Mouse (Mus musculus): ENCODE measurements at regions not wholly inside any gene's neighbourhood (a gene's known extent, or its start where the extent isn't known, plus 50 kb on each side); places are given as distances from the start of the nearest gene placed in this dataset.
"Not testable (repeated sequence)": the region's sequence is repeated elsewhere in the genome, so short reads cannot be mapped to it uniquely, and the experiment has no call there.

DNA sequence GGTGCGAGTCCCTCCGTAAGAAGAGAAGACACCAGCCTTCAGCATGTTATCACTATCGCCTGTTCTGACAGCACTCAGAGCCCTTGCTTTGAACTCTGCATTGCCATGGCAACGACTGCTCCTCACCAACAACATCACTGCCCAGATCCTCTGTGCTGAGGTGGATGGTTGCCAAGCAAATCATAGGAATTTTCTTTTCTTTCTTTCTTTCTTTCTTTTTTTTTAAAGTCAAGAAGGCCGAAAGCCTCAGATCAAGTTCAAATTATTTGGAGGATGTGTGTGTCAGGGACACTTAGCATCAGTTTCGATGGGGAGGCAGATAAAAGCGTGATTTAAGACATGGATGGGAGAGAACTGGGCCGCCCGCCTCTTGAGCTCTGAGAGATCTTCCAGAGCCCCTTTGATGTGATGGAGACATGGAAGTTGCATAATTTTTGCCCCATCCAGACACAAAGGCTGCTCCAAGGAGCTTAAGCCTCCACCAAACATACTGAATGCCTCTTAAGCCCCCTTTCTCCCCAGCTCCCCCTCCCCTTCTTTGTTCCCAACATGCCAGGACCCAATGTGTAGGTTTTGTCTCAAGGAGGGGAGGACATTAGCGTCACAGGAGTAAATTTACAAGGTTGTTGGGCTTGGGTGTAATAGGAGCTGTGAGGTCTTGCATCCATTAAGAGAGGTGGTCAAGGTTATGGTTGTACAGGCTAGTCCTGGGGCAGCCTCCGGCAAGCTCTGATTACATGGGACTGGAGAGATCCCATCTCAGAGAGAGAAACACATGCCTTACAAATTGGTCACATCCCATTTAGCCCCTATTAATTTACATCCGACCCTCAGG lies 167.4 kb upstream of the Npvf start:
- DNase-seq (ENCODE audit: low read depth, low spot score): no peak

DNA sequence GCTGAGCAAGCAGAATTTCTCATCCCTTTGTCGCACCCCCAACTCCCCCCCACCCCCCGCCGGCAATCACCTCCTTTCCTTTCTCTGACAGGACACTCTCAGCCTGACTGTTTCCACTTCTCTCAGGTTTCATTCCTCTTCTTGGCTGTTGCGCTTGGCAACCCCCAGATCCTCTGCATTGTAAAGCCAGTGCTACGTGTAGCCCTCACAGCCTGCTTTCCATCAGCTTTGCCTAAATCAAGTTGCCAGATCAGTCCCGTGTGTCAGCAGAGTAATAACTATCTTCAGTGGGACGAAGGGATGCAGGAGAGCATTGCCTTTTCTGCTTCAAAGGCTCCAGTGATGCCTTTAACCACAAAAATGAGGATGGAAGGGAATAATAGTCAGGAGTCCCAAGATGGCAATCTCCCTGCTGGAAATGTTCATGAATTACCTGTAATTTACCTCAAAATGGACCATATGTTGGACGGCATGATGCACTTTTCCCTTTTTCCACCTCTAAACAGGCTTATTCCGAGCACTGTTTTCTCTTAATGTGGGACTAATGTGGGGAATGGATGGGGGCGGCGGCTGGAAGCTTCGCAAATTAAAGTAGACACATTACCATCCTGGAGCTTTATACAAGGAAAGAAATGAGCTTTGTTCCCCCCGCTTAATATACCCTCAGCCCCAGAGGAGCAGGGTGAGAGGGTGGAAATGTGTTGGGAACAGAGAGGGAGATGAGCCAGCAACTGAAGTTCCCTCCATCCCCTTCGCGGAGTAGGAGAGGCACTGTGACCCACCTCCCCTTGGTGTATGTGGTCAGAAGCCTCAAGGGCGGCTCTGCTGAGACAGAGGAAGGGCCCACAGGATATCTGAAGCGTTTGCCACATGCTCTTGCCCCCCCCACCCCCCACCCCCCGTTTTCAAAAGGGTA lies 168.3 kb upstream of the Npvf start:
- DNase-seq (ENCODE audit: low read depth, low spot score): no peak

DNA sequence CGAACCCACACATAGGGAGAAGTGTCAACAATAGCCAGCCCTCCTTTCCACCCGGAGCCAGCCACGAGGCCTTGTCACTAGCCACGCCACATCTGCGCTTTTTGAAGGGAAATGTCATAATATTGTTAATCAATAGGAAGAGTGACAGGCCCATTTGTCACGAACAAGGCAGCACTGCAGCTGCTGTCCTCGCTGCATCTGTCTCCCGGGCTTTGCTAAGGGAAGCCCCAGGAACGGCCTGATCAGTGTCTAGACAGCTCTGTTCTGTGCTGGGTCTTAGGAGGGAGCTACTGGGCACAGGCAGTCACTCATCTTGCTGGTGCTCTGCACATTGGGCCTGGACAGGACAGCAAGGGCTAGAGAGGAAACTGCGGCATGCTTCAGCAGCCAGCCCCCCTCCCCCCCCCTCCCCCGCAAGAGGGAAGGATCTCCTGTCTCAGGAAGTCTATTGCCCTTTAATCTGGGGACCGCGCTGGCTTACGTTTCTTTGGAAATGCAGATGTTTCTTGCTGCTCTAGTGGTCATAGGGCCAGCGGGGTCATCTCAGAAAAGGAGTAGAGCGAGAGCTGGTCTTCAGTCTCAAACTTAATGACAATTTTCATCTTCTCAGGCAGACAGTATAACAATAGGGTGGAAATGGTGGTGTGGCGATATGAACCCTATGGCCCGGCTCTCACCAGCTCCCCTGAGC lies 169.1 kb upstream of the Npvf start:
- DNase-seq (ENCODE audit: low read depth, low spot score): peak; percentile 22

DNA sequence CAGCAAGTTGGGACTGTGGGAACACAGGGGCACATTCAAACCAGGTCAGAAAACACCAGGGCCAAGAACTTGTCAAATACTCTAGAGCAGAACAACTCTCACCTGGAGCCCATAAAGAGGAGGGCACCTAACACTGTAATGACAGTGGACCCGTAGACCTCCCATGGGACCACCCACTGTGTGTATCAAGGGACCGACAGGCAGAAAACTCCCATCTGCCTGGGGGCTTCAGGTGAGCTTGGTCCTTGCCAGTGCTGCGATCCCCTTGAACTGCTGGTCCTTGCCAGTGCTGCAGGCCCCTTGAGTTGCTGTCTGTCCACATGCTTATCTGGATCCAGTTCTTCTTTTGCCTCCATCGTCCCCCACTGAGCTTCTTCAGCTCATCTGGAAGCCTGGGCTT lies 170.2 kb upstream of the Npvf start:
- no peak for DNase-seq (ENCODE audit: low read depth, low spot score)

DNA sequence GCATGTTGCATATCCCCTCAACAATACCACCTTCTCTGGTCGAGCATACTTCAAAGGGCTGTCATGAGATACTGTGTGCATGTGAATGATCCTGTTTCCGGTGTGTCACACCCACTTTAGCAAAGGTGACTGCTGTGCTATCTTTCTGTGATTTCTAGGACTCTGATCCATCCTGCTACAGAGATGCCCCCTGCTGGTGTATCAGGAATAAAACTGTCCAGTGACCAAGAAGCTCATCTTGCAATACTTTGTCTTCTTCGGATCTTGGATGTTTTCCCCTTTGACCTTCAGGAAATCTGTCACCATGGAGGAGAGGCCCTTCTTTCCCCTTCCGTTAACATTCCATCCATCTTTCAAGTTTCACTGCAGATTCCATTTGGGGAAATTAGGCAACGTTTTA lies 177.5 kb upstream of the Npvf start:
- DNase-seq (ENCODE audit: low read depth, low spot score): no peak

DNA sequence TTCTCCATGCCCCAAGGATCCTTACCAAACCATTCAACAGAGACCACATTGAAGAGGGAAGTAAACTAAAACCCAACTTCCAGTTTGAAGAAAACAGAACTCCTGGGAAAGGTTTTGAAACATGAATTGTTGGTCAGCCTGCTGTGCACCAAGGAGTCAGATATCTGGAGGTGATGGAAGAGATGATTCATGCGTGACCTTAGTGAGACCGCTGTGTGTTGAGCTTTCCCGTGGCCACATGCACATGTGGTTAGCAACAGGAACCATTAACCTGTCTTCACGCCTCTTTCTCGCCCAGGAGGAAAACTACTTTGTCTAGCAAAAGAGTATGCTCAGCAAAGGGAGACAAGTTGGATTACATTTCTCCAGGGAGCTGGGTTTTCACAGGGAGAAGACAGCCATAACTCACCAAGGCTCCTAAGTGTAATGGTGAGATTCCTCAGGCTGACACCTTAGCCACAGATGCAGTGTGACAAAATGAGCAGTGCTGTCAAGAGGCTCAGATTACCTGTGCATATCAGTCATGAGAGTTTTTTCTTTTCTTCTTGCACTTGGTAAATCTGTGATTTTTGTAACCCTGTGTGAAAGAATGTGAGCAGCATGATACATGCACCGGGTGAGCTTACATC lies 181.9 kb upstream of the Npvf start:
- no peak for DNase-seq (ENCODE audit: low read depth, low spot score)

DNA sequence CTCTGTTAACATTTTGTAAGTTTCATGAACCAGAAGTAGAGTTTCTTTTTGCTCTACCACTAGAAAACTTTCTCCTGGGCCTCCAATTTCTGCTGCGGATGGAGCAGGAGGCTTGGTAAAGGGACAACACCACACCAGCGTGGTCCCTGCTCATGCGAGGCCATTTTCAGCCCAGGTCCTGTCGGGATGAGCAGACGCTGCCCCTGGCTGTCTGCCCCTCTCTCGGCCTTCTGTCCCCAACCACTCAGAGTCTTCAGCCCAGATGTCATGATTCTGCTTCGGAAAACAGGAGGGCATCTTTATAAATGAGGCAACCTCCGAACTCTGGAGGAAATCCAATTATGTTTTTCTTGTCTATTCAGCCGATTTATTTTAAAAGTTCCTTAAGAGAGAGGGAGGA lies 186.6 kb upstream of the Npvf start:
- no peak for DNase-seq (ENCODE audit: low read depth, low spot score)

DNA sequence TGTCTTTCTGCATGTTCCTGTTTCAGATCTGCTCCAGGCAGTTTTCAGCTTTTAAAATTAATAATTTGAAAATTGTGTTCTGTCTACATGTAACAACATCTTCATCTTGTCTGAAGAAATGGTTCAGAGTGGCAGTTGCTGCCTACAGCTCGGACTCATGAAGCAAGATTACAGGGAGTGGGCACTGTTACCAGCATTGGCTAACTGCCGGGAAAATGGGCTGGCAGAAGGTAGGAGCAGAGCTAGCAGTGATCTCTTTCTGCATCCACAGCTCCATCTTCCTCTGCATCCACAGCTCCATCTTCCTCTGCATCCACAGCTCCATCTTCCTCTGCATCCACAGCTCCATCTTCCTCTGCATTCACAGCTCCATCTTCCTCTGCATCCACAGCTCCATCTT lies 191.0 kb upstream of the Npvf start:
- not testable (repeated sequence) for DNase-seq (ENCODE audit: low read depth, low spot score)

DNA sequence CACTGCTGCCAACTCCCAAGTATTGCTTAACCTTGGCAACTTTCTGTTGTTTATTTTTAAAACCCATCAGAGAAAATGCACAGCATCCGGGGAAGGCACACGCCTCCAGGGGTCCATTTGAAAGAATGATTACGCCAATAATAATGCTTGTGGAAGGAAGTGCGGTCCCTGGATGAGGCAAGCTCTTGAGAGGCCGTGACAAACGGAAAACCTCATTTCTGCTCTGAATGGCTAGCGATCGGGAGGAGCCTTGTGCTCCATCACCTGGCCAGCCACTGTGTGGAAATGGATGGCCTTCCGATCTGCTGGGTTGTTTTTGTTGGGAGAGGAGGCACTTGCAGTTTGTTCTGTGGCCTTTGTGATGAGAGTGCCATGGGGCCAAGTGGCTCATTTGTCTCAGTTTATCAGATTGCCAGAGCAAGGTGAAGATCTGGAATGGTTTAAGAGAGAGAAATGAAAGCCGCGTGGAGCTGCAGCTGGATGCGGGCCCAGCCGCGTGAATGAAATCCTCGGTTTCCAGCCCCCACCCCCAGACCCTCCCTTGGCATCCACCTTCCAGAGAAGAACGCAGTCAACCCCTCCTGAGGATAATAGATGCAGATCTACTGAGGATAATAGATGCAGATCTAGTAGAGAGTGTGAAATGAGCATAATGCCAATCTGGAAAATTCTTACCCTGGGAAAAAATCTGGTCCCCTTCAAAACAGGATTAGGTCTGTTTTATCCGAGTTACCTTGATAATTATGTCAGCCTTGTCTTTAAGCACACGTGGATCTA lies 192.7 kb upstream of the Npvf start:
- no peak for DNase-seq (ENCODE audit: low read depth, low spot score)

DNA sequence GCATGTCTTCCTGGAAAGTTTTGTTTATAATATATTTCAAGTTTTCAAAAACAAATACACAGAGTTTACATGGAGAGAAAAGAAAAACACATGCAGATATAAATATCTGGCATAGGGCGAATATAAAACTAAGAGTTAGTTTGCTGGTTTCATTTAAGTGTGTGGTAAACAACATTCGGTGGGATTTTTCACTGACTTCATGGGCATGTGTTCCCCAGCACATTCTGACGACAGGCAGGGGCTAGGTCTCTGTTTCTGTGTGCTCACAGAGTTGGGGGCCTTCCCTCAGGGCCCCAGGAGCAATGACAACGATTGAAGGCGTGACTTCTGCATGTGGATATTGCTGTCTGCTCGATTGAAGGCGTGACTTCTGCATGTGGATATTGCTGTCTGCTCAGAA lies 193.3 kb upstream of the Npvf start:
- DNase-seq (ENCODE audit: low read depth, low spot score): no peak

DNA sequence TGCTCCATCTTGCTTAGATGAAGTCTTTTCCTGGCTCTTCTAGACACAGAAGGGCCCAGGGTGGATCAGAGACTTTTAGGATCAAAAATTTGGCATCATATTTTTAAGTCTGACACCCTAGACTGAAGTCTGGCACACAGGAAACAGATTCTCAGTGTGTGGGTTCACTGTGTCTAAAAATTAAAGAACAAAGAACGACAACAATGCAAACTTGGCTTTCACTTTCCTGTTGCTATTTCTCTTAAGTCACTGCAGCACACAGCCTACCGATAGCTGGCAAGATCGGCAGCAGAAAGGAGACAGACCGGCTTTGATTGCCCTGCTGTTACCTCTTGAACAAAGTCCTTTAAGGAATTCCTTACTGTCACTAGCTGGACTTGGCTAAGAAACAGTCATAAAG lies 204.9 kb upstream of the Npvf start:
- DNase-seq (ENCODE audit: low read depth, low spot score): peak; percentile 39

DNA sequence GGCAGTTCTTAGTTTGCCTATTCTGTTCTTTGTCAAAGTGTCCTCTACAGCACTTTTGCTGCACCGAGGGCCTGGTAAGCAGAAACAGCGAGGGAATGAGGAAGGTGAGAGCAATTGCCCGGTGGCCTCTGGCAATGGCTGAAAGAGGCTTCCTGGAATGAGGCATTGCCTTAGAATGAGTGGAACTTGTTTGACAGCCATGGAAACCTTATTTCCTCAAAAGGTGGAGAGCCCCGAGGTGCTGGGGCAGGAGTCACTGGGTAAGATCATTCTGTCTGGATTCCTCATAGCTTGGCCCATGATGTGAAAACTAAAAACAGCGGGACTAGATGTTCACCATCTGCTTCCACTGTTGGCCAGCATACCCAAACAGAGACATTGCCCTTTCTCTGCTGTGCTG lies 223.8 kb upstream of the Npvf start:
- DNase-seq (ENCODE audit: low read depth, low spot score): no peak

DNA sequence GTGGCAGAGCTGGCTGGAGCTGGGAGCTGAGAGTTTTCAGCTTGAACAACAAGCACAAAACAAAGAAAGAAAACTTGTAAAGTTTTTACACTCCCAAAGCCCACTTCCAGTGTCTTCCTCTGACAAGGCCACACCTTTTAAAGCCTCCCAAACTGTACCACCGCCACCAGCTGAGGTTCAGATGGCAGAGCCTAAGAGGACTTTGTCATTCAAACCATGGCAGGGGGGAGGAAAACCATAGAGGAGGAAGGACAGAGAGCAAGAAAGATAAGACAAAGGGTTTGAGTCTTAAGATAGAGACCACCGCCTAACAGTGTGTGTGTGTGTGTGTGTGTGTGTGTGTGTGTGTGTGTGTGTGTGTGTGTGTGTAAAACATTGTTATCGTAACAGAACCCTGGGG lies 228.1 kb upstream of the Npvf start:
- no peak for DNase-seq (ENCODE audit: low read depth, low spot score)

DNA sequence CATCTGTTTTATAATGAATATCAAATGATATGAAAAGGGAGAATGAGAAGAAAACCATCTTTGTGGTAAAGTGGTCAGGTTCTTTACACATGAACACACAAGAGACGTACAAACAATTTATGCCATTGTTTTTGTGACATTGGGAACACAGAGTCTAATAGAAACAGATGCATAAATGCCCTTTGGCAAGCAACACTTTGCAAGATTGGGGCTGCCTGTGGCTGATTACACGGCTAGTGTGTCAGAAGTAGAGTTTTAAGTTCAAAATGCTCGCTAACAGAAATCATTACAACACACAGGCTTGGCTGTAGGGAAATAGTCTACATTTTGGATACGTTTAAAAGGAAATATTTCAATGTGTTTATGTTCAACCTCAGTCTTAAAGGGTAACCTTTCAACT lies 228.5 kb upstream of the Npvf start:
- DNase-seq (ENCODE audit: low read depth, low spot score): no peak

DNA sequence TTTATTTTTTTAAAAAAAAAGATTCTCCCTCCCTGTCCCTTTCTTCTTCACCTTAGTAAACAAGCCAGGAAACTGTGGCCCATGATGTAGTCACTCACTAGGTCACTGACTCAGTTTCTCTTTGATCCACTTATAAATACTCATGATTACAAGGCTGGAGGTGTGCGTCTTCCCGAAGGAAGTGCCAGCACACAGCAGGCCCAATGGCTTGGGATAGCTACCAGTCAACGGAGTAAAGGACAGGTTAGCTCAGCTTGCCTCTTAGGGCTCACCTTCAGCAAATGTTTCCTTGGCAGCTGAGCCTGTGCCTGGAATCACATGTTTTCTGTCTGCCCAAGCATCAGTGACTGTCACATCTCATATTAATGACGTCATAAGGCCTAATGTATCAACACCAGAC lies 230.8 kb upstream of the Npvf start:
- no peak for DNase-seq (ENCODE audit: low read depth, low spot score)

DNA sequence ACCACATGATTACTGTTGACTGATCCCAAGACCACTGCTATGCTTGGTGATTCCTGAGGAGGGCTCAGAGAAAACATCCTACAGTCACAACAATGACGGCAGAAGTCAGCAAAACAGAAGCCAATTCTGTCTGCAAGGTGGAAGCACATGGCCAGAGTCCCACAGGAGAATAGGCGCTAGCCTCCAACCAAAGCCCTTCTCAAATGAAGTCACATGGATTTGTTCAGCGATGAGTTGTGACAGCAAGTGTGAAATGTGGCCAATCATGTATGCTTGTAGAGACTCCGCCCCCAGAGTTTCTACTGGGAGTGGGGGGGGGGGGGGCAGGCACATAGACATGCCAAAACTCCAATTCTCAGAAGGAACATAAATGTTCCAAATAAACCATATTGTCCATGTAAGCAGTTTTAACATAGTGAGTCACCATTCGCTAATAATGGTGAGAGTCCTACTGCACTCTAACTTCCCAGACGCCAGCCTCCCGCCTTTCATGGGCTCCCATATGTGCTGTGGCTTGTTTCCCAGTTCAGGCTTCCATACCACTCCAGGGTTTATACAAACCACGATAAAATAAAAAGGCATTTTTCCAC lies 231.6 kb upstream of the Npvf start:
- no peak for DNase-seq (ENCODE audit: low read depth, low spot score)

DNA sequence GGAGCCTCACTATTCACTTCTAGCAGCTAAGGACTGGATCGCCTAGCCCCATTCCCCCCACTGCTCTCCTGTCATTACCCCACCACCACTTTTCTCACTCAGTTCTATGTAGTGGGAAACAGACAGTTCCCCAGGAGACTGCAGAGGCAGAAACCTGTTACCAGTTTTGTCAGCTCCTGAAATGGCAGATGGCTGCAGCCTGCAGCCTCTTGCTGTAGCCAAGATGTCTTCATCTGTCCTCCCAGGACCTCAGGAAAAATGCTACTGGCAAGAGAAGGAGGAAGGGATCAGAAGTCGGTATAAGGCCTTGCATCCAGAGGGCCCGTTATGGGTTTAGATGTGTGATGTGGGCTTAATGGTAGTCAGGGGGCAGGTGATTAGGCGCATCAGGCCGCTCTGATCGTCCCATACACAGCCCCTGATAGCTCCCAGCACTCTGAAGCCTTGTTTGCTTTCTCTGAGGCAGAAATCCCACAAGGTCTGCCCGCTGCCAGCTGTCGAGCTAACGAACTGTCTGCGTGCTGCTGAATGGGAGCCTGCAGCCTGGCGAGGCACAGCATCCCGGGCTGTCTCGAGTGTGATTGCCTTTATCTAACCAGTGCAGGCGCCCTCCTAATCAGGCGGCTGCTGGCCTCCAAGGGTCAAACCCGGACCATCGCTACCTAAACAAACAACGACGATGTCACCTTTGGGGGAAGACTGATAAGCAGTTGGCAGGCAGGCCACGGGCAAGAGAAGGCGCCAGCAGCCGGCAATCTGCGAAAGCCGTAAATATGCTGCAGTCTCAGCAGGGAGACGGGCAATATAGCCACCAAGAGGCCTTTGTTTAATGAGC lies 236.3 kb upstream of the Npvf start:
- DNase-seq (ENCODE audit: low read depth, low spot score): no peak

DNA sequence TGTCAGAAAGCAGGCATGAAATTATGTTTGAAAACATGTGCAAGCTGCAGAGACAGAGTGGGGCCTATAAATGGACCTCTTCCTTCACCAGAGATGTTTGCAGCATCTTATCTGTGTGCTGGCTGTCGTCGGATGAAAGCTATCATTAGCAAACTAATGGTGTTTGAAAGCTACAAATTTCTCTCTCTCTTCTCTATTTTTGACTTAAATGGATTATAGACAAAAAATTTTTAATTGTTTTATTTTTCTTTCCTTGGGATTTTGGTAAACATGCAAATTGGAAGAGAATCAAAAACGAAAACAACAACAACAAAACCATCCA lies 236.9 kb upstream of the Npvf start:
- DNase-seq (ENCODE audit: low read depth, low spot score): no peak

DNA sequence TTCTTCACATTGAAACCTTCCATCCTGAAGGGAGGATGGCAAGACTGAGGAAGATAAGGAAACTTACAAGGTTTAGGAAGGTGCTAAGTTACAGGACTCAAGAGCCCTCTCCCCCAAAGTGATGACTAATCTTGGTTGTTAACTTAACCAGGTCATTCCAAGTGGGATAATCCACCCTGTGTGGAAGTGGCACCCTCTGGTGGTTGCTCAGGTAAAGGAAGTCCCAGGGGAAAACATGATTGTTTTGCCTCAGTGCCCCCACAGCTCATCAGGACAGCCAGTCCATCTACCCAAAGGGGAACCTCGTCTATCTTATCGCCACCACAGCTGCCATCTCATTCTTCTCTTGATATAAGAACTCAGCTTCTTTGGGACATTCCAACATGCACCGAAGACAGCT lies 244.6 kb upstream of the Npvf start:
- no peak for DNase-seq (ENCODE audit: low read depth, low spot score)
